Mouse (Mus musculus): ENCODE results near the gene Lelp1. TPM values are rescaled to one million over a fixed set of nuclear protein-coding genes. Genes with fewer than 3 reads are reported as not detected.

Gene Lelp1
- polyA plus RNA-seq (2012; rRNA removed) = not detected in 2 replicates

DNA sequence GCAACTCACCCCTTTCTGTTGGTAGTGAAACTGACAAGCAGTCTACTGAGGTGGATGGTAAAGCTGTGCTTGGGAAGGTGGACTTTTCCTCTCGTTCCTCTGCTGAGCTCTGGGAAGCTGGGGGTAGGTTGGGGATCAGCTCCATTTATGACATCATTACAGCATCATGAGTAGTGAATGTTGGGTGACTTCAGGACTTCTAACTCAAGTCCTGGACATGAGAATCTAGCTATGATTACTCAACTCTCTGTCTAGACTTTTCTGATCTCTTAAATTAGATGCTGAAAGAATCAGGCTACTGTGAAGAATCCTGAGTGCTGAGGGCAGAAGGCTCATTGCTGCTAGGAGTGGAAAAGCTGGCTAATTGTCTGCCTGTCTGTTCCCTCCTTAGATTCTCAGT lies at the start of gene Lelp1:
Gene Lelp1, minus strand, starts transcription at position 101 of the 400 bp plus-strand sequence.
- no peaks in the 10 kb centered on the region for H3K36me3 ChIP-seq (ENCODE audit: control insufficient read depth, insufficient read depth, low read length)
- H3K4me1 ChIP-seq (ENCODE audit: control insufficient read depth, insufficient read depth, insufficient read length) = no peaks in the 10 kb centered on the region
- H3K4me3 ChIP-seq (ENCODE audit: extremely low read depth, insufficient read depth, insufficient read length) = no peak within 1 kb of the TSS
- H3K27ac ChIP-seq (ENCODE audit: insufficient read depth, low read length) = no peak within 1 kb of the TSS
- 53% methylated on average over 1 of the region's 1 CpGs for WGBS
- TF ChIP-seq POLR2A (IDR thresholded peaks at IDR 0.05; ENCODE audit: low read depth, low read length) (no peak), CTCF (IDR thresholded peaks at IDR 0.05; ENCODE audit: extremely low read depth, insufficient read depth, insufficient read length, insufficient replicate concordance) (no peak)
- no peaks in the 10 kb centered on the region for H3K27me3 ChIP-seq (ENCODE audit: control insufficient read depth, insufficient read depth, low read length)
- DNase-seq (ENCODE audit: low read depth in 1 of 2, low spot score in 2 of 2) = no peak

DNA sequence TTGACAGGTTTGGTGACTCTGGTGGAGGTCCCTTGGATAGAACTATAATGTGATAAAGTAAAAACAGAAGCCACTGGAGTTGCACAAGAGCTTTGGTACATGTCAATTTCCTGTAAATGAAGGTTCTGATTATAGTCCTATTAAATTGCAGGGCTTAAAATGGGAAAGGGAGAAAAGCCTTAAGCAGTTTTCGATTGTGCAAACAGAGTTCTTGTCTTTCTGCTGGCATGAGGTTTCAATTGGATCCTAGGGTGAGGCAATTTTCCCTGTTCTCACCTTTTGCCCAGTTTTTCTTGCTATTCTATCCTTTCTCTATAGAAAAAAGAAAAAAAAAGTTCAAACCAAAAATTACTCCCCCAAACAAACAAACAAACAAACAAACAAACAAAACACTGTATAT lies 34.3 kb upstream of the Lelp1 start:
- TF ChIP-seq POLR2A (IDR thresholded peaks at IDR 0.05; ENCODE audit: low read depth, low read length) (no peak), CTCF (IDR thresholded peaks at IDR 0.05; ENCODE audit: extremely low read depth, insufficient read depth, insufficient read length, insufficient replicate concordance) (no peak)

DNA sequence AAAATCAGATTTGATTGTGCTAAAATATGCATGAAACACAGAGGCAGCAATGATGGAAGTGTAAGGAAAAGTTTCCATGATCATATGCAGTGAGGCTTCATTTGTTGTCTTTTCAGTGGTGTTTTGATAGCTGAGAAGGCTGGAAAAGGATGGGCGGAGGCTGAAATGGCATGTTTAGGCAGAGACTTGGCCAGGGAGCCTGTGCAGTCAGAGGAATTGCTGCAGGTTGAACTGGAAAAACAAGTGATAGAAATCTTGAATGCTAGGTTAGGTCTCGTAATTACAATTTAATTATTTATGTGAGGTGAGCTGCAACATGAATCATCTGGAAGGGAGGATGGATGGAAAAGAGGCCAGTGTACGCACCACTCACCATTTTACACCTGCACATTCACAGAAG lies 27.3 kb upstream of the Lelp1 start:
- DNase-seq (ENCODE audit: low read depth in 1 of 2, low spot score in 2 of 2) = no peak

More for the DNA sequence above, 34.3 kb upstream of the Lelp1 start:
- DNase-seq (ENCODE audit: low read depth in 1 of 2, low spot score in 2 of 2) = no peak
- no peaks in the 10 kb centered on the region for H3K27me3 ChIP-seq (ENCODE audit: control insufficient read depth, insufficient read depth, low read length)
- no peaks in the 10 kb centered on the region for H3K4me1 ChIP-seq (ENCODE audit: control insufficient read depth, insufficient read depth, insufficient read length)
- 74% methylated on average over 1 of the region's 1 CpGs for WGBS
- no peak overlapping the region for H3K27ac ChIP-seq (ENCODE audit: insufficient read depth, low read length)
- H3K36me3 ChIP-seq (ENCODE audit: control insufficient read depth, insufficient read depth, low read length) = no peaks in the 10 kb centered on the region
- no peak overlapping the region for H3K4me3 ChIP-seq (ENCODE audit: extremely low read depth, insufficient read depth, insufficient read length)

DNA sequence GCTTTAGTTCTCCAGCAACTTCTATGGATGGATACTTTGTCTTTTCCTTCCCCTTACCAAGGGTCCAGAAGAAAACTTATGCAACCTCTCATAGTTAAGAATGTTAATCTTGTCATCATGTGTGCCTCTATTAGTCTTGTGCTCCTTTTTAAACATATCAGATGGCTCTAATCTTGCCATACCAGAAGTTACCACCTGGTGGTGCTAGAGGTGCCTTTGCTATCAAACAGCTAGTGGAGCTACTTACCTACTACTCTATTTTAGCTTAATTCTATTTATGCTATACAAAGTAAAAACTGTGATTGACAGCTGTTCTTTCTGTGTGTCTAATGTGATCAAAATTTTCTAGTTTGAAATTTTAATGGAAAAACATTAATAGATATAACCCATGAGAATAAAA lies 10.8 kb upstream of the Lelp1 start:
- H3K4me1 ChIP-seq (ENCODE audit: control insufficient read depth, insufficient read depth, insufficient read length) = no peaks in the 10 kb centered on the region
- H3K36me3 ChIP-seq (ENCODE audit: control insufficient read depth, insufficient read depth, low read length) = no peaks in the 10 kb centered on the region
- no peak overlapping the region for H3K4me3 ChIP-seq (ENCODE audit: extremely low read depth, insufficient read depth, insufficient read length)
- no peaks in the 10 kb centered on the region for H3K27me3 ChIP-seq (ENCODE audit: control insufficient read depth, insufficient read depth, low read length)
- TF ChIP-seq POLR2A (IDR thresholded peaks at IDR 0.05; ENCODE audit: low read depth, low read length) = no peak
- TF ChIP-seq CTCF (IDR thresholded peaks at IDR 0.05; ENCODE audit: extremely low read depth, insufficient read depth, insufficient read length, insufficient replicate concordance) = no peak
- DNase-seq (ENCODE audit: low read depth in 1 of 2, low spot score in 2 of 2) = no peak
- H3K27ac ChIP-seq (ENCODE audit: insufficient read depth, low read length) = no peak overlapping the region

More for the DNA sequence above, 27.3 kb upstream of the Lelp1 start:
- no peaks in the 10 kb centered on the region for H3K36me3 ChIP-seq (ENCODE audit: control insufficient read depth, insufficient read depth, low read length)
- TF ChIP-seq POLR2A (IDR thresholded peaks at IDR 0.05; ENCODE audit: low read depth, low read length) (no peak), CTCF (IDR thresholded peaks at IDR 0.05; ENCODE audit: extremely low read depth, insufficient read depth, insufficient read length, insufficient replicate concordance) (no peak)
- H3K4me3 ChIP-seq (ENCODE audit: extremely low read depth, insufficient read depth, insufficient read length) = no peak overlapping the region
- H3K4me1 ChIP-seq (ENCODE audit: control insufficient read depth, insufficient read depth, insufficient read length) = no peaks in the 10 kb centered on the region
- no peaks in the 10 kb centered on the region for H3K27me3 ChIP-seq (ENCODE audit: control insufficient read depth, insufficient read depth, low read length)
- no peak overlapping the region for H3K27ac ChIP-seq (ENCODE audit: insufficient read depth, low read length)
- WGBS = 83% methylated on average over 3 of the region's 3 CpGs

DNA sequence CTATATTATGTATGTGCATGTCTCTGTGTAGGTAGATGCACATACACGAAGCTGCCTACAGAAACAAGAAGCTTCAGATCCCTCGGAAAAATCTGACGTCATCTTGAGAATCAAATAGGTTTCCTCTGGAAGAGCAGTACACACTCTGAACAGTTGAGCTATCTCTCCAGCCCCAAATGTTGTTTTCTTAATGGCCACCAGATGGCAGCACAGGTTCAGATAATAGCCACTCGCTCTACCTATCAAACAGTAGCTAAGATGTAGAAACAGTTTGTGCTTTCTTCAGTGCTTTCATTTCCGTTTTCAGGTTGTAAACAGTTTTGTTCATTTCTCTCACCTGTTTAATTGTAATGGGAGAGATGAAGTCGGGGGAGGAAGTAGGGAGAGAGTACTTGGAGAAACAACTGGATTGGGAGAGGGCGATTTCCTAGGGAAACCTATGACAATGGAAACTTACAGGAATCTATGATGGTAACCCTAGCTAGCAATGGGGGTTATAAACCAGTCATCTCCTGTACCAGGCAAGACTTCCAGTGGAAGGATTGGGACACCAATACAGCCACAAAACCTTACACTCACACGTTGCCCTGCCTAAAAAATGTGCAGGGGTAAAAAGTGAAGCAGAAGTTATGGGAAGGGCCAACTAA lies 8.2 kb upstream of the Lelp1 start:
- Histone ChIP-seq H3K27ac (ENCODE audit: insufficient read depth, low read length) (no peak overlapping the region), H3K4me3 (ENCODE audit: extremely low read depth, insufficient read depth, insufficient read length) (no peak overlapping the region), H3K4me1 (ENCODE audit: control insufficient read depth, insufficient read depth, insufficient read length) (no peaks in the 10 kb centered on the region), H3K27me3 (ENCODE audit: control insufficient read depth, insufficient read depth, low read length) (no peaks in the 10 kb centered on the region), H3K36me3 (ENCODE audit: control insufficient read depth, insufficient read depth, low read length) (no peaks in the 10 kb centered on the region)
- DNase-seq (ENCODE audit: low read depth in 1 of 2, low spot score in 2 of 2) = no peak
- 22% methylated on average over 8 of the region's 8 CpGs for whole genome bisulfite sequencing
- no peak for TF ChIP-seq CTCF (IDR thresholded peaks at IDR 0.05; ENCODE audit: extremely low read depth, insufficient read depth, insufficient read length, insufficient replicate concordance)
- TF ChIP-seq POLR2A (IDR thresholded peaks at IDR 0.05; ENCODE audit: low read depth, low read length) = no peak

DNA sequence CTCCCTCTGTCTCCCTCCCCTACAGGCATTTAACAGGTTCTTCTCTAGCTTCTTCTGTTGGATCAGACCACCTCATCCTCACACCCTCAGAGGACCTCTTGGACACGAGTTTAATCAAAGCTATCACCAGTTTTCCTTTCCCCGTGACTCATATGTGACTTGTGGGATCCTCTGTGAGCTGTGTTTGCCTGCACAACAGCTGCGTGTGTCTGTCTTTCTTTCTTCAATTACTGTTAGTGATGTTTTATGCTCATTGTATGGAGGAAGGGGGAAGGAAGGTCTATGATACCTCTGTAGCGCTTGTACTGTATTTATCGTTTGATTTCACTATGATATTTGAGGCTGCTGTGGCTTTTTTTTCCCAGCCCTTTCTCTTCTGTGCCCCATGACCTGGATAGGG lies 5.4 kb upstream of the Lelp1 start:
- Histone ChIP-seq H3K4me1 (ENCODE audit: control insufficient read depth, insufficient read depth, insufficient read length) (no peaks in the 10 kb centered on the region), H3K27me3 (ENCODE audit: control insufficient read depth, insufficient read depth, low read length) (no peaks in the 10 kb centered on the region), H3K36me3 (ENCODE audit: control insufficient read depth, insufficient read depth, low read length) (no peaks in the 10 kb centered on the region), H3K4me3 (ENCODE audit: extremely low read depth, insufficient read depth, insufficient read length) (no peak overlapping the region), H3K27ac (ENCODE audit: insufficient read depth, low read length) (no peak overlapping the region)
- DNase-seq (ENCODE audit: low read depth in 1 of 2, low spot score in 2 of 2) = no peak
- no peak for TF ChIP-seq CTCF (IDR thresholded peaks at IDR 0.05; ENCODE audit: extremely low read depth, insufficient read depth, insufficient read length, insufficient replicate concordance)
- TF ChIP-seq POLR2A (IDR thresholded peaks at IDR 0.05; ENCODE audit: low read depth, low read length) = no peak
- WGBS = 66% methylated on average over 5 of the region's 5 CpGs

DNA sequence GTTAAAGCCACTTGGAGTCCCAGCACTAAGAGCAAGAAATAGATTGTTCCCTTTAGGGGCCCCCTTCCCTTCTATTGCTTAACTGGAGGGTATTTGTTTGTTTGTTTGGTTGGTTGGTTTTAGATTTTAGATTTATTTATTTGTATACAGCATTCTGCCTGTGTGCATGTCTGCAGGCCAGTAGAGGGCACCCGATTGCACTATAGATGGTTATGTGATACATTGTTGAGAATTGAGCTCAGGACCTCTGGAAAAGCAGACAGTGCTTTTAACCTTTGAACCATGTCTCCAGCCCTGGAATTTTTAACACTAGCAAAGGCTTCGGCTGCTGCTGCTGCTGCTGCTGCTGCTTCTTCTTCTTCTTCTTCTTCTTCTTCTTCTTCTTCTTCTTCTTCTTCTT lies 4.9 kb upstream of the Lelp1 start:
- DNase-seq (ENCODE audit: low read depth in 1 of 2, low spot score in 2 of 2) = no peak
- 58% methylated on average over 2 of the region's 2 CpGs for WGBS
- Histone ChIP-seq H3K4me1 (ENCODE audit: control insufficient read depth, insufficient read depth, insufficient read length) (no peaks in the 10 kb centered on the region), H3K4me3 (ENCODE audit: extremely low read depth, insufficient read depth, insufficient read length) (no peak overlapping the region), H3K27me3 (ENCODE audit: control insufficient read depth, insufficient read depth, low read length) (no peaks in the 10 kb centered on the region), H3K36me3 (ENCODE audit: control insufficient read depth, insufficient read depth, low read length) (no peaks in the 10 kb centered on the region), H3K27ac (ENCODE audit: insufficient read depth, low read length) (no peak overlapping the region)
- TF ChIP-seq POLR2A (IDR thresholded peaks at IDR 0.05; ENCODE audit: low read depth, low read length) (no peak), CTCF (IDR thresholded peaks at IDR 0.05; ENCODE audit: extremely low read depth, insufficient read depth, insufficient read length, insufficient replicate concordance) (no peak)
